Mouse (Mus musculus) gastrocnemius, adult 8-10 months (tissue): ENCODE data around the gene Thap7. TPM values are rescaled to one million over a fixed set of nuclear protein-coding genes. Genes with fewer than 3 reads are reported as not detected.

Experiments used
- DNase-seq, 2 experiments: peaks; one replicate each; pipeline ENCODE4 v3.0.0; 2022; ENCODE audit warnings: low spot score in 2 of 2
- total RNA-seq, 4 experiments: library from RNA; stranded (reverse); gene quantifications; 2 replicates each; pipeline ENCODE4 v1.2.4; 2022

Gene Thap7
- total RNA-seq, 4 experiments from 2014 or later: 13.7 to 16.0 (median 15.1) TPM

GRCm38 (mm10) chr16:17489469-17490111, 41.3 kb downstream of the Thap7 start, which contains the start of gene Aifm3:
Gene Aifm3 (plus strand): TSS chr16:17489611.
- DNase-seq: no peak

- DNase-seq: no peak
Observed at GRCm38 (mm10) chr16:17488478-17489468, 42.2 kb downstream of the Thap7 start.

- no peak for DNase-seq
Observed at GRCm38 (mm10) chr16:17486505-17486904, 44.4 kb downstream of the Thap7 start.

- no peak for DNase-seq
Observed at GRCm38 (mm10) chr16:17481465-17481864, 49.5 kb downstream of the Thap7 start.

GRCm38 (mm10) chr16:17478331-17478943, 52.5 kb downstream of the Thap7 start:
- DNase-seq: no peak

Other genes starting within 250 kb of the Thap7 start
- gene Serpind1, start 199.8 kb downstream of the Thap7 start, total RNA-seq: not detected
- gene Snap29, start 125.2 kb downstream of the Thap7 start, total RNA-seq: 10 to 100 TPM; 17.1 to 21.0 (median 18.9) TPM
- gene Pi4ka, start 124.8 kb downstream of the Thap7 start, total RNA-seq: 10 to 100 TPM; 21.0 to 24.0 (median 22.1) TPM
- gene Crkl, start 79.1 kb downstream of the Thap7 start, total RNA-seq: 10 to 100 TPM; 20.9 to 29.2 (median 22.4) TPM
- under 1 TPM; 0.12 to 0.70 (median 0.28) TPM for gene Aifm3, start 41.5 kb downstream of the Thap7 start, total RNA-seq
- 10 to 100 TPM; 20.3 to 26.1 (median 23.5) TPM for gene Lztr1, start 22.4 kb downstream of the Thap7 start, total RNA-seq
- 1 to 10 TPM in 3 of 4 experiments, under 1 TPM in 1; 0.85 to 1.9 (median 1.8) TPM for gene Lrrc74b, start 30.1 kb upstream of the Thap7 start, total RNA-seq
- gene P2rx6, start 30.7 kb upstream of the Thap7 start, total RNA-seq: 10 to 100 TPM in 3 of 4 experiments, 1 to 10 TPM in 1; 9.0 to 12.5 (median 11.3) TPM
- gene Slc7a4, start 52.1 kb upstream of the Thap7 start, total RNA-seq: under 1 TPM in 2 of 4 experiments, not detected in 2; 0.19 to 0.40 TPM
- 10 to 100 TPM in 3 of 4 experiments, 1 to 10 TPM in 1; 8.8 to 13.8 (median 12.1) TPM for gene Smpd4, start 88.2 kb upstream of the Thap7 start, total RNA-seq
- under 1 TPM in 2 of 4 experiments, not detected in 2; 0.41 to 0.81 TPM for gene Ccdc74a, start 115.3 kb upstream of the Thap7 start, total RNA-seq
- 10 to 100 TPM; 11.7 to 16.7 (median 14.4) TPM for gene Med15, start 201.8 kb upstream of the Thap7 start, total RNA-seq
- gene Klhl22, start 228.5 kb upstream of the Thap7 start, total RNA-seq: 10 to 100 TPM; 20.1 to 30.6 (median 25.4) TPM